Mouse (Mus musculus) limb, embryonic 12.5 days (tissue): Measurements from ENCODE around the gene Drc7. TPM values are rescaled to one million over a fixed set of nuclear protein-coding genes. Genes with fewer than 3 reads are reported as not detected.

Source experiments
- ATAC-seq: fragments of 200-750 bp; cut with Nextera tagmentation; 2 replicates; pipeline ENCODE4 v1.8.0; 2017; ENCODE audit warnings: low read depth, moderate TSS enrichment; ENCODE audit not compliant: insufficient number of reproducible peaks, insufficient read depth, low FRiP score, low TSS enrichment
- H3K27ac ChIP-seq: fragments of 300-500 bp; sonication (generic); 2 replicates; pipeline ENCODE4 v1.5.1; 2016; ENCODE audit warnings: mild to moderate bottlenecking, moderate library complexity
- H3K27me3 ChIP-seq: fragments of 300-500 bp; sonication (generic); 2 replicates; pipeline ENCODE4 v1.6.1; 2016; ENCODE audit warnings: mild to moderate bottlenecking, moderate library complexity
- H3K36me3 ChIP-seq: fragments of 300-500 bp; sonication (generic); 2 replicates; pipeline ENCODE4 v1.6.1; 2016; ENCODE audit warnings: mild to moderate bottlenecking, moderate library complexity
- H3K4me1 ChIP-seq: fragments of 300-500 bp; sonication (generic); replicated peaks from 2 replicates; pipeline ENCODE4 v1.6.1; 2016
- H3K4me2 ChIP-seq: fragments of 300-500 bp; sonication (generic); 2 replicates; pipeline ENCODE4 v1.6.1; 2016; ENCODE audit warnings: mild to moderate bottlenecking, moderate library complexity
- H3K4me3 ChIP-seq: fragments of 300-500 bp; sonication (generic); replicated peaks from 2 replicates; pipeline ENCODE4 v1.5.1; 2016; ENCODE audit warnings: mild to moderate bottlenecking
- H3K9ac ChIP-seq: fragments of 300-500 bp; sonication (generic); replicated peaks from 2 replicates; pipeline ENCODE4 v1.6.1; 2016; ENCODE audit warnings: mild to moderate bottlenecking, moderate library complexity
- H3K9me3 ChIP-seq: fragments of 300-500 bp; sonication (generic); 2 replicates; pipeline ENCODE4 v1.6.1; 2016; ENCODE audit warnings: mild to moderate bottlenecking, moderate library complexity
- WGBS: fragments of 180-500 bp; shearing (Covaris S2); methylation state at CpG from one replicate; pipeline ENCODE4 v1.1.7; 2016; 5-methylcytosine and 5-hydroxymethylcytosine counted together
- polyA plus RNA-seq: library from polyadenylated mRNA; unstranded; fragments of >200 nt; fragmentation: Nextera tagmentation; extraction: Ambion mirVana; gene quantifications from 2 replicates; pipeline ENCODE4 v1.2.1, GENCODE M21; 2016

The Drc7 gene
- polyA plus RNA-seq, 1 experiment from 2014 or later, result not detected

DNA sequence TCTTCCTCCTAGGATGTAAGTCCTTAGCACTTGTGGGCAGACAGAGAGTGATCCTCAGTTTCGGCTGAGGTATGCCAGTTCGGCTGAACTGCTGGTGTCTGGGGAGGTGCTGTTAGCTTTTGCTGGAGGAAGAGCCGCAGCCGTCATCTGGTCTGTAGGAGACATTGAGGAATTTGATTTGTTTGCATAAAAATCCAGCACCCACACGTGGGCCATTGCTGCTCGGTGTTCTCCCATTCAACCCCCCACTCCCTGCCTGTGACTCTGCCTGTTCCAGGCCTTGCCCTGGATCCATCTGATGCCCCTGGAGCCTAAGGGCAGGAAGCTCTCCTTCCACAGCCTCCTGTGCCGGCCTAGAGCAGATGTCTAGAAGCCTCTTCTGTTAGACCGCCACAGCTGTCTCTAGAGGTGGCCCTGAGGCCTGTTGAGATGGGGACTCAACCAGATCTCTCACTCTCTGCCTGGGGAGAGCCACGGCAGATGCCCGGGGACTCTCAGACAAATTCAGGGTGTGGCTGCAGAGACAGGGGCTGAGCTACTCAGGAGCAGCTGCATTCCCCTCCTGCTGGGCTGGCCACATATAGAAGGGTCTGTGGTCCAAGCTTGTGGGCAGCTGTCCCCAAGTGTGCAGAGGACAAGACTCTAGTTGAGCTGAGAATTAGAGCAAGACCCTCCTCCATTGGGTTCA is 30.0 kb downstream of the Drc7 start:
- no peak overlapping the region for H3K4me3 ChIP-seq

DNA sequence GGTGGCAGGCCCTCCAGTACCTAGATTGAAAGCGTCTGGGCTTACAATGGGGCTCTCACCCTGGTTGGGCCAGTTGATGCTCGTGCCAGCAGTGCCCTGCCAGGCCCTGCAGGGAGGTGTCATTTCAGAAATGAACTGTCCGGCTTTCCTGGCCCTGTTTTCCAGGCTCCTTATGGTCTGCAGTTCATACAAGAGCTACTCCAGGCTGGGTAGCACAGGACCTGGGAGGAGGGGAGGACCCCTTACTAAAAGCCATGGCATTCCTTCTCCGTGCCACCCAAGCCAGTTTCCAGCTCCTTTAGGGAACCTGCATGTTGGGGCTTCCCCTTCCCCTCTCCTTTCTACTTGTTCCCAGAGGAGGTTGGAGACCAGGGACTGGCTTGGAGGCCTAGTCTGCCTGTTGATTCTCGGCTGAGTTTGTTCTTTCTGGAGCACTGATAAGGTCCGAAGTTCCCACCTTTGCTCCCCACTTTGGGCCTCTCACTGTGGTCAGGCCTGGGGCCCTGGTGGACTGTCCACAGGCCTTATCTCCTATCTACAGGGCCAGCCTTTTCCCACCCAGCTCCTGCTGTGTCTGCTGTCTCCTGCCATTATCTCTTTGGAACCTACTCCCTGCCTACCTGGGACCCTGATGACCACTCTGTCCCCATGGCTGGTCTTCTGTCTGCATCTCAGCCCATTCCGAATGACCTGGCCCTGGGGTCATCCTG is 30.7 kb downstream of the Drc7 start:
- H3K27me3 ChIP-seq, result no peaks in the 10 kb centered on the region
- no peak overlapping the region for H3K27ac ChIP-seq
- H3K36me3 ChIP-seq, result peaks cover 70% of the 10 kb centered on the region
- WGBS, result 87% methylated on average over 7 of the region's 7 CpGs
- H3K9me3 ChIP-seq, result no peaks in the 10 kb centered on the region
- H3K9ac ChIP-seq, result no peak overlapping the region; the same call in 1 of the 2 replicates
- H3K4me2 ChIP-seq, result no peak overlapping the region
- no peak overlapping the region for H3K4me3 ChIP-seq
- H3K4me1 ChIP-seq, result peaks cover 10% of the 10 kb centered on the region
- ATAC-seq, result no peak

More for the DNA sequence above, 30.0 kb downstream of the Drc7 start:
- Histone ChIP-seq H3K9ac (no peak overlapping the region), H3K4me1 (peaks cover 10% of the 10 kb centered on the region), H3K36me3 (peaks cover 63% of the 10 kb centered on the region), H3K27me3 (no peaks in the 10 kb centered on the region), H3K9me3 (no peaks in the 10 kb centered on the region), H3K4me2 (no peak overlapping the region), H3K27ac (no peak overlapping the region)
- no peak for ATAC-seq
- WGBS, result 84% methylated on average over 10 of the region's 10 CpGs

DNA sequence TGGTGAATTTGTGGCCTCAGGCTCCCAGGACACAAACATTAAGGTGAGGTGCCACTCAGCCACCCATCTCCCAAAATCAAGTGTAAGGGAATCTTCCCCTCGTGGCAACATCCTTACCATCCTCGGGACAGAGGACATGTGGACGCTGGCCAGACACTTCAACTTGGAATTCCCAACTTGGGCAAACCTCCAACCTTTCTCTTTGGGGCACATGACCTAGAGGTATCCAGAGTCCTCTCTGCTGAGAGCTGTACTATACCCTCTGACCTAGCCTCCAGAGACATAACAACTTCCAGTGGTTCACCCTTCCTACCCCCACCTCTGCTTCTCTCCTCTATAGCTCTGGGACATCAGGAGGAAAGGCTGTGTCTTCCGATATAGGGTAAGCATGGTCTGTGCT is 38.7 kb downstream of the Drc7 start:
- no peak overlapping the region for H3K4me2 ChIP-seq
- H3K9ac ChIP-seq, result no peak overlapping the region
- no peak overlapping the region for H3K4me3 ChIP-seq
- H3K27me3 ChIP-seq, result no peaks in the 10 kb centered on the region
- H3K9me3 ChIP-seq, result no peaks in the 10 kb centered on the region
- no peak for ATAC-seq
- H3K36me3 ChIP-seq, result peaks cover 93% of the 10 kb centered on the region
- H3K4me1 ChIP-seq, result no peaks in the 10 kb centered on the region
- WGBS, result 91% methylated on average over 4 of the region's 4 CpGs
- no peak overlapping the region for H3K27ac ChIP-seq

DNA sequence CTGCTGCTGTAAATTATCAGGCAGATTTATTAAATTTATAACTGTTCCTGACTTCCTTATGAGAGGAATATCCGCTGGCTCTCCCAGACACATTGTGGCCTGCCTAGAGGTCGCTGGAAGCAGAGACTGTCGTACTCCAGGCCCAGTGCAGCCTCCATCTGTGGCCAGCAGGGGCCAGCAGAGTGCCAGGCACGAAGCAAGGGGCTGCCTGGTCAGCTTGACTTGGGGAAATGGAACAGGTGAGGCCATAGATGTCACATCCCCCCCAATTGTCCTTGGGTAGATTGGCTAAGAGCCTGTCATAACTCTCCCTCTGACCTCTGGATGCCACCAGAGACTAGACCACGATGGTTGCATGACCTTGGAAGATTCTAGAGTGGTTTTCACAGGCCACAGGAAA is 44.1 kb downstream of the Drc7 start:
- Histone ChIP-seq H3K9me3 (no peaks in the 10 kb centered on the region), H3K27ac (no peak overlapping the region), H3K27me3 (no peaks in the 10 kb centered on the region), H3K4me3 (no peak overlapping the region), H3K9ac (no peak overlapping the region), H3K36me3 (peaks cover 90% of the 10 kb centered on the region), H3K4me1 (no peaks in the 10 kb centered on the region), H3K4me2 (no peak overlapping the region)
- 30% methylated on average over 5 of the region's 5 CpGs for WGBS
- no peak for ATAC-seq

DNA sequence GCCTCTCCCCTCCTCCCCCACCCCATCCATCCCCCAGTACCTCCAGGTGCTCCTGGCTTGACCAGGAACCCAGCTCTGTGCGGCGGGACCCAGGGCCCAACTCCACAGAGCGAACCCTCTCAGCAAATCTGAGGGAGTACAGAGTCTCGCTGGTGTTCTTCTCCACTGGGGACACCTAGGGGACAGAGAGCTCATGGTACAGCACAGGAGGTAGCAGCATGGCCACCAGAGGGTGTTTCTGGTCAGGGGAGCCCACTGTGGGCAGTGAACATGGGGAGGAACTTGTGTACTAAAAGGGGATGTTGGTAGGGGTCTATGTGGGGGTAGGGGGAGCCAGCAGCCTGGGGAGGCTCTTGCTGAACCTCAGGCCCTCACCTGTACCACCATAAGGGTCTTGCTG is 47.1 kb downstream of the Drc7 start:
- Histone ChIP-seq H3K27ac (no peak overlapping the region), H3K36me3 (peaks cover 80% of the 10 kb centered on the region), H3K4me2 (no peak overlapping the region), H3K4me3 (no peak overlapping the region), H3K9ac (no peak overlapping the region), H3K9me3 (no peaks in the 10 kb centered on the region), H3K4me1 (no peaks in the 10 kb centered on the region), H3K27me3 (no peaks in the 10 kb centered on the region)
- ATAC-seq, result no peak
- WGBS, result 86% methylated on average over 4 of the region's 4 CpGs

DNA sequence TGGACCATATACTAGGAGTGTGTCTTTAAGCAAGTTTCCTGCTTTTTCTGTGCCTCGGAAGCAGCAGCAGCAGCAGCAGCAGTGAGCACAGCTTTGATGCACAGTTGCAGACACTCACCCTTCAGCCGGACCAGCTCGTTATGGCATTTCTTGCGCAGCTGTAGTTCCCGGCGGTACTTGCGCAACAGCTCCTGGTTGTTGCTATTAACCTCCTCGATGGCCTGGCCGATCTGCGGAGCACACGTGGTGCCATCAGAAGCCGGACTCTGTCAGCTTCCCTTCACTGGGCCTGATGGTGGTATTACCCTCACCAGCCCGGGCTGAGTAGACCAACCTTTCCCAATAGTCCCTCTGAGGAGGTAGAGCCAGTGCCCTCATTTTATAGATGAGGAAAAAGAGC is 52.4 kb downstream of the Drc7 start:
- Histone ChIP-seq H3K27ac (no peak overlapping the region), H3K9ac (no peak overlapping the region), H3K36me3 (peaks cover 60% of the 10 kb centered on the region), H3K27me3 (no peaks in the 10 kb centered on the region), H3K4me2 (no peak overlapping the region), H3K9me3 (no peaks in the 10 kb centered on the region), H3K4me1 (no peaks in the 10 kb centered on the region), H3K4me3 (no peak overlapping the region)
- ATAC-seq, result no peak
- 78% methylated on average over 13 of the region's 13 CpGs for WGBS

DNA sequence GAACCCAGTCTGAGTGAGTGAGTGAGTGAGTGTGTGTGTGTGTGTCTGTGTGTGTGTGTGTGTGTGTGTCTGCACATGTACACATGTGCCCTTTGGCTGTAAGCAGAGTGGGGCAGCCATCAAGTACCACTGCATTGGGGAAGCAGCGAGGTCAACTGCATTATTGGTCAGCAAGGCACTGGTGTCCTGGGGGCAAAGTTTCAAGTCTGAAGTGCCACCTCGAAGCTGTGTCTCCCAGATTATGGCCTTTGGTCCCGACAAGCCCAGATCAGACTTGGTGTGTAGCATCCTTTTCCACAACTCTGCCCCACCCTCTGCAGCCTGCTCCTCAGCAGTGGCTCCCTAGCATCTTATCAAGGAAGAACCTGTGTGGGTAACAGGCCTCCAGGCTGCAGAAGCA is 57.7 kb downstream of the Drc7 start:
- no peaks in the 10 kb centered on the region for H3K4me1 ChIP-seq
- H3K27ac ChIP-seq, result no peak overlapping the region
- H3K27me3 ChIP-seq, result no peaks in the 10 kb centered on the region
- H3K4me2 ChIP-seq, result no peak overlapping the region
- H3K9me3 ChIP-seq, result no peaks in the 10 kb centered on the region
- H3K4me3 ChIP-seq, result no peak overlapping the region
- WGBS, result 86% methylated on average over 3 of the region's 3 CpGs
- H3K9ac ChIP-seq, result no peak overlapping the region
- H3K36me3 ChIP-seq, result peaks cover 22% of the 10 kb centered on the region
- ATAC-seq, result no peak

DNA sequence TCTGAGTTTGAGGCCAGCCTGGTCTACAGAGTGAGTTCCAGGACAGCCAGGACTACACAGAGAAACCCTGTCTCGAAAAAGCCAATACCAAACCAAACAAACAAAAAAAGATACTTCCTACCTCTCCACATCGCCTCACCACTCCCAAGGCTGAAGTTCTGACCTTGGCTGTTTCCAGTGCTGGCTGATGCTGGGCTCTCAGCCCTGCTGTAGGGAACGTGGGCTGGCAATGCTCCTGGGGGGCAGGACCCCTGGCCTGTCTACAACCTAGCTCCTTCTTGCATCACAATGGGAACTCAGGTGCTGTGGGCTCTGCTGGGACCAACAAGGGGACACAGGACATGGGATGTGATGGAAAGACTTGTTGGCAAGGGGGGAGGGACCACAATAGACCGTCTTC is 58.2 kb downstream of the Drc7 start:
- Histone ChIP-seq H3K36me3 (peaks cover 19% of the 10 kb centered on the region; the same call in 1 of the 2 replicates), H3K27me3 (no peaks in the 10 kb centered on the region), H3K4me3 (no peak overlapping the region), H3K9ac (no peak overlapping the region), H3K9me3 (no peaks in the 10 kb centered on the region), H3K4me1 (no peaks in the 10 kb centered on the region), H3K4me2 (no peak overlapping the region), H3K27ac (no peak overlapping the region)
- no peak for ATAC-seq
- WGBS, result 73% methylated on average over 4 of the region's 4 CpGs

DNA sequence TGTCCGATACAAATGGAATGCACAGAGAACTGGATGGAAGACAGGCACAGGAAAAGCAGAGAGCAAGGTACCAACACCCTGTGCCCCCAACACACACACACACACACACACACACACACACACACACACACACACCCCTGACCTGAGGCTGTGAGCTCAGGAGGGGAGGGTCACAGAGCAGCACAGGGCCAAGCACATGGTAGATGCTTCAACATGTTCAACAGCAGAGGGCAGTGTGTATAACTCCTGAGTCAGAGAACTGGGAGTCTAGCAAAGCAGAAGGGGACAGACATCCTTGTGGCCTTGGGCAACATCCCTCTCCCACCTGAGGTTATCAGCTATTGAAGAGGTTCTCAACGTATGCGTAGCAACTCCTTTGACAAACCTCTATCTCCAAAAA is 58.8 kb downstream of the Drc7 start:
- no peak overlapping the region for H3K4me3 ChIP-seq
- no peak overlapping the region for H3K9ac ChIP-seq
- ATAC-seq, result peak; percentile 63; the same call in 1 of the 2 replicates
- 72% methylated on average over 3 of the region's 3 CpGs for WGBS
- peaks cover 13% of the 10 kb centered on the region; the same call in 1 of the 2 replicates for H3K36me3 ChIP-seq
- no peak overlapping the region for H3K4me2 ChIP-seq
- H3K9me3 ChIP-seq, result no peaks in the 10 kb centered on the region
- H3K27me3 ChIP-seq, result no peaks in the 10 kb centered on the region
- no peaks in the 10 kb centered on the region for H3K4me1 ChIP-seq
- no peak overlapping the region for H3K27ac ChIP-seq

DNA sequence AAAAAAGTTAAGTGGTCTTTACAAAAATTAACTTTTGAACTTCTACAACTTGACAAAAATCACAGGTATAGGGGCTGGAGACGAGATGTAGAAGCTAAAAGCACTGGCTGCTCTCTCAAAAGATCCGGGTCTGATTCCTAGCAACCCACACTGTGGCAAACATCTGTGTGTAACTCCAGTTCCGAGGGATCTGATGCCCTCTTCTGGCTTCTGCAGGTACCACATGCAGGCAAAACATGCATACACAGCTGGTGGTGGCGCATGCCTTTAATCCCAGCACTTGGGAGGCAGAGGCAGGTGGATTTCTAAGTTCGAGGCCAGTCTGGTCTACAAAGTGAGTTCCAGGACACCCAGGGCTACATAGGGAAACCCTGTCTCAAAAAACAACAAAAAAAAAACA is 68.6 kb downstream of the Drc7 start:
- no peaks in the 10 kb centered on the region for H3K4me1 ChIP-seq
- no peak overlapping the region for H3K9ac ChIP-seq
- no peaks in the 10 kb centered on the region; the same call in 1 of the 2 replicates for H3K9me3 ChIP-seq
- H3K27me3 ChIP-seq, result no peaks in the 10 kb centered on the region
- H3K4me3 ChIP-seq, result no peak overlapping the region
- 94% methylated on average over 5 of the region's 5 CpGs for WGBS
- no peak overlapping the region for H3K4me2 ChIP-seq
- ATAC-seq, result no peak
- H3K36me3 ChIP-seq, result peaks cover 27% of the 10 kb centered on the region; the same call in 1 of the 2 replicates
- no peak overlapping the region for H3K27ac ChIP-seq

DNA sequence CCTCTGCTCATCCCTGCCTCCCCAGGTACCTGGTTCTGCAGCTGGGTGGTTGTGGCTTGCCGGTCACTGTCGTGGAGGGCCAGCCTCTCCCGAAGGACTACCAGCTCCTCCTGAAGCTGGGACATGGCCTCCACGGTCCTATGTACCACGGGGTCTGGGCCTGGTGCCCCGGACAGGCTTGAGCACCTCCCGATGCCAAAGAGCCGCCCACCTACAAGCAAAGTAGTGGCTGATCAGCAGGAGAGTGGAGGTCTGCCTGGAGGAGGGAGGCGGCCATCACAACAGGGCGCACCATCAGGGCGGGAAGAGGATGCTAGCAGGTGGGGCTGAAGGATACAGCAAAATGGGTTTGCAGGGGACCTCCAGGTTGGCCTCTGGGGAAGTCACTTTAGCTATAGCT is 71.6 kb downstream of the Drc7 start:
- 90% methylated on average over 11 of the region's 11 CpGs for WGBS
- H3K27ac ChIP-seq, result no peak overlapping the region
- ATAC-seq, result no peak
- H3K9me3 ChIP-seq, result no peaks in the 10 kb centered on the region; the same call in 1 of the 2 replicates
- H3K9ac ChIP-seq, result no peak overlapping the region
- no peaks in the 10 kb centered on the region for H3K4me1 ChIP-seq
- no peak overlapping the region for H3K4me2 ChIP-seq
- no peaks in the 10 kb centered on the region for H3K27me3 ChIP-seq
- H3K4me3 ChIP-seq, result no peak overlapping the region
- H3K36me3 ChIP-seq, result peaks cover 32% of the 10 kb centered on the region; the same call in 1 of the 2 replicates
